Mouse (Mus musculus) B cell, adult 67 days (primary cell): ENCODE measurements around the gene Nradd. TPM values are rescaled to one million over a fixed set of nuclear protein-coding genes. Genes with fewer than 3 reads are reported as not detected.

ENCODE experiments used
- total RNA-seq, 2 experiments: library from RNA; stranded (reverse); gene quantifications; 4 replicates each; pipeline ENCODE4 v1.2.4; 2023

Nradd gene
- 1 to 10 TPM; 2.7 to 3.8 TPM for total RNA-seq

GRCm38 (mm10) chr9:110624361-110625166, at the start of gene Nradd:
Nradd (minus strand) TSS chr9:110624452.

GRCm38 (mm10) chr9:110656249-110657221, 32.3 kb upstream of the Nradd start, which contains the start of gene Ccdc12:
Ccdc12 (plus strand) TSS chr9:110656503.

GRCm38 (mm10) chr9:110653655-110654461, 29.6 kb upstream of the Nradd start, which contains the start of gene Nbeal2:
Nbeal2 (minus strand) TSS chr9:110654161.

Other genes starting within 250 kb of the Nradd start
- gene Ptpn23, start 216.2 kb downstream of the Nradd start, total RNA-seq, result 100 to 1,000 TPM in 1 of 2 experiments, 10 to 100 TPM in 1; 69.8 to 108 TPM
- 1 to 10 TPM; 2.0 to 4.5 TPM for gene Ngp, start 204.7 kb downstream of the Nradd start, total RNA-seq
- gene Klhl18, start 147.8 kb downstream of the Nradd start, total RNA-seq, result 10 to 100 TPM; 45.1 to 57.1 TPM
- 1 to 10 TPM; 2.8 to 4.2 TPM for gene Kif9, start 147.5 kb downstream of the Nradd start, total RNA-seq
- 100 to 1,000 TPM; 220 to 226 TPM for gene Setd2, start 91.9 kb downstream of the Nradd start, total RNA-seq
- gene Nbeal2, start 29.7 kb upstream of the Nradd start, total RNA-seq, result 10 to 100 TPM; 33.5 to 41.6 TPM
- gene Ccdc12, start 32.1 kb upstream of the Nradd start, total RNA-seq, result 10 to 100 TPM; 68.8 to 88.5 TPM
- under 1 TPM in 1 of 2 experiments, not detected in 1; 0.83 TPM for gene Myl3, start 117.4 kb upstream of the Nradd start, total RNA-seq
- not detected for gene Pth1r, start 122.7 kb upstream of the Nradd start, total RNA-seq
- gene Prss42, start 173.7 kb upstream of the Nradd start, total RNA-seq, result not detected
- gene Prss44, start 189.5 kb upstream of the Nradd start, total RNA-seq, result not detected
- not detected for gene Prss43, start 202.2 kb upstream of the Nradd start, total RNA-seq
- not detected for gene Prss45, start 210.1 kb upstream of the Nradd start, total RNA-seq
- not detected for gene Prss46, start 220.1 kb upstream of the Nradd start, total RNA-seq
- gene Prss50, start 233.5 kb upstream of the Nradd start, total RNA-seq, result not detected